Mouse (Mus musculus) heart, postnatal 0 days (tissue): Measurements from ENCODE around the gene Bbs9.

Experiments
- CTCF ChIP-seq: IDR thresholded peaks from 2 replicates; pipeline ENCODE4 v1.5.1; 2016; ENCODE audit warnings: antibody characterized with exemption, control low read depth, low read depth
- EP300 ChIP-seq: IDR thresholded peaks from 2 replicates; pipeline ENCODE4 v1.6.1; 2016; ENCODE audit warnings: antibody characterized with exemption, low read depth

DNA sequence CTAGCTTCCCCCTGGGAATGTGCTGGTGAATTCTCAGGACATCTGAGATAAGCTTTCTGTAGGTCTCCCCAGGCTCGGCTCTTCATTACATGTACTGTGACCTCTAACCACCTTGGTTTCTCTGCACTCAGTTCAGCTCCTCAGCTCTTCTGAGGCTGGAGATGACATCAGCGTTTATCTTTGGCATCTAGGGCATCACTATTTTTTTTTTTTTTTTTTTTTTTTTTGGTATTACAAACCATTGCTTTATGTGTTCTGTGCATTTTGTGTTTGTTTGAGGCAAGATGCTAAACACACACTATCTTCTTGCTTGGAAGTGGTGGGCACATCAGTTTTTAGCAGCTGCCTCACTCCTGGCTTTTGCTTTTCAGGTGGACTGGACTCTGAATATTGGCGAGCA lies 102.8 kb downstream of the Bbs9 start:
- no peak for TF ChIP-seq EP300
- no peak for TF ChIP-seq CTCF
